Mouse (Mus musculus) adrenal gland, postnatal 10 days (tissue): ENCODE measurements around the gene Mast3. TPM values are rescaled to one million over a fixed set of nuclear protein-coding genes. Genes with fewer than 3 reads are reported as not detected.

Source experiments
- DNase-seq: peaks from one replicate; pipeline ENCODE4 v3.0.0; 2021; ENCODE audit warnings: mixed read lengths
- total RNA-seq, 2 experiments: library from RNA; stranded (reverse); gene quantifications; 2 replicates each; pipeline ENCODE4 v1.2.3; 2021

Mast3 gene
- total RNA-seq, 2 experiments from 2014 or later = 17.7 to 22.8 TPM

DNA sequence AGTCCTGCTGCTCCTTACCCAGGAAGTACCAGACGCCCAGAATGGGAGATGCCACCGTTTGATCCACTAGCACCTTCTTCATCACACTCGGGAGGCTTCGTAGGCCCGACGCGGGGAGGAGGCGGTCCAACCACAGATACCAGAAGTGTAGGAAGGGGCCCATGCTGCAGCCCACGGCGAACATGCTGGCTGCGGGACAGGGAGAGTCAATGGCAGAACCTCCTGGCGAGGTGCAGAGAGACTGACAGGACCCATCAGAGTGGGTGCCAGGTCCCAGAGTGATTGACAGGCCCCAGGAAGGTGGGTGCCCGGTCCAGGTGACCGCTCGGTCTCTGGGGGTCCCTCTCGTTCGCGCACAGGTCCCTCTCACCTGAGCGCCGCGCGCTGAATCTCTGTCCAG, 44.5 kb downstream of the Mast3 start:
- DNase-seq = no peak

DNA sequence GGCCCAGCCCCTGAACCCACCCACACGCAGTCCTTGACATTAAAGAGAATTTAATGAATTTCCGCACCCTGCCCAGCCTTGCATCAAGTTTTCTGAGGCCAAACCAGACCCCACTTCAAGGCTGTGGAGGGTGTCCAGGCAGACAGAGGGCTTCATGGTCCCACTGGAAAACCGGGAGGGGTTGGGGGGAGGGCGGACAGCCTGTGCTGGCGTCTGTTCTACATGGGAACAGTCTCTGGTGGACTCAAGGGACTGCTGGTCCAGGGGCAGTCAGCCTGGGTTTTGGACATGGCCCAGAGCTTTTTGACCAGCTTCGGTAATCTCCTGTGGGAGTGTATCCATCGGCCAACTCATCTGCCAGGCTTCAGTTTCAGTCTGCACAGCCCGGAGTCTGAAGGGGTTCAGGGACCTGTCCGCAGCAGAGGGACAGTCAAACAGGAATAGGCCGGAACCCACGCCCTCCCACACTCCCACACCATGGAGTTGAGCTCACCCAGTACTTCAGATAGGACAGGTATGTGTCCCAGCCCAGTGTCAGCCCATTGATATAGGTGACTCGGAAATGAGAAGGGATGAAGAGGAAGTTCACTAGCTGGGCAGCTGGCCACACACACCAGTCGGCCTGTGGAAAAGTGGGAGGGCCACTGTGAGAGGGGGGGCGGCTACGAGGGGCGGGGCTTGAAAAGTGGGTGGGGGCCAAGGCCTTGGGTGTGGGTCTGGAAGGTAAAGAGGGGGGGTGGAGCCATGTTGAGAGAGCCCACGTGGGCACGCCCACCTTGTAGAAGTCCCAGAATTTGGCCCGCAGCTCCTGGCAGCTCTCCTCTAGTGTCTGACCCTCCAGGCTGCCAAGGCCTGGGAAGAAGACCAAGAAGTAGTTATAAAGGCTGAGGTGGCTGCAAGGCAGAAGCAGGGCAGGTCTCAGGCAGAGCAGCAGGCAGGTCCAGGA, 46.0 kb downstream of the Mast3 start:
- DNase-seq = peak; percentile 84

DNA sequence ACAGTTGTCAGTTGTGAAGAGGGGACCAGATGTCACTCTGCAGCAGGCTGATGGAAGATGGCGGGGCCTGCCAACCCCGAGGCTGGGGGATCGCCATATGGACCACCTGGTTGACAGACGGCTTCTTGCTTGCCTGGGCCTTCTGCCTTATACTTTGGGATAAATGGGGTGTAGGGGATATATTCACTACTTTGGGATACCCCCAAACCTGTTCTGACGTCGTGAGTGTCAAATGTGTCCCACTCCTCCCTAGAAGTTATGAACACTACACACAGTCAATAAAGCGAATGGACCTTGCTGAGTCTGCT, 46.6 kb downstream of the Mast3 start:
- DNase-seq = no peak

DNA sequence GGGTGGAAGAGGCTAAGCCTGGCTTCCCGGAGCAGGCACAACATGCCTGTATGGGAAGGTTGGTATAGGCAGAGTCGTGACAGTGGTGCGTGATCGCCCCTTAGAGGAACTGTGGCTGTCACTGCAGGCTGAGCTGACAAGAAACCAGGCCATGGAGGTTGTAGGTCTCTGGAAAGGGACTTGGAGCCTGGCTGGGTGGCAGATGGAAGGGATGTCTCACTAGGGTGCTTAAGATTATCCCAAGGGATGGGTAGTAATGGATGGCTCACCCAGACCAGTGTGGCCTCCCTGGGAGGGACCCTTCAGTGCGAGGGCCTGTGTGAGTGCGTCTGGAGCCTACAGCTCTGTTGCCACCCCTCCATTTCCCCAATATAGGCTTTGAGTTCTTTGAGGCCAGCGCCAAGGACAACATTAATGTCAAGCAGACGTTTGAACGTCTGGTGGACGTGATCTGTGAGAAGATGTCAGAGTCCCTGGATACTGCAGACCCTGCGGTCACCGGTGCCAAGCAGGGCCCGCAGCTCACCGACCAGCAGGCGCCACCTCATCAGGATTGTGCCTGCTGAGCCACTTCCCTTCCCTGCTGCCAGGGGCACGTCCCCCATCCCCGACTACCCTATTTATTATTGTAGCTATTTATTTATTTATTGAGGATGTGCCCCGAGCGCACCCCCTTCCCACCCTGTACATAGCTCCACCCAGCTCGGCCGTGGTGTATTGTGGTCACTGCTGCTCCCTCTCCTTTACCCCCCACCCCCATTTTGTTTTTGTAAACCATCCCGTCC, 47.1 kb downstream of the Mast3 start:
- peak; percentile 62 for DNase-seq

DNA sequence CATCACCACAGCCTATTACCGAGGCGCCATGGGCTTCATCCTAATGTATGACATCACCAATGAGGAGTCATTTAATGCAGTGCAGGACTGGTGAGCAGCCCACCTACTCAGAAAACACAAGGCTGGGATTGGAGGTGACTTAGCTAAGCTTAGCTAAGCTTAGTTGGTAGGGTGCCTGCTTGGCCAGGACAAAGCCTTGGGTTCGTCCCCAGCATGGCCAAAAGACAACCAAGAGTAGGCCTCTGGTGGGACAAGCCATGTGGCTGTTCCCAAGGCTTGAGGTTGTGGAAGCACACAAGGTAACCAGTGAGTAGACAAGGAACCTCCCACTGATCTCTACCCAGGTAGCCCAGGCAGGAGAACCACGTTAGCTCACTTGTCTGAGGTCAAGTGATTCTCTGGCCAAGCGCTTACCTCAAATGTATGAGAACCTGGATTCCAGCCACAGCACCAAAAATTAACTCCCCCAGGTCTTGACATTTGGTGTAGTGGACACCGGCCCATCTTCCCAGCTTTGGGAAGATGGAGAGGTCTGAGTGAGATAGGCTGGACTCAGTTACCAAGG, 48.3 kb downstream of the Mast3 start:
- DNase-seq = no peak

DNA sequence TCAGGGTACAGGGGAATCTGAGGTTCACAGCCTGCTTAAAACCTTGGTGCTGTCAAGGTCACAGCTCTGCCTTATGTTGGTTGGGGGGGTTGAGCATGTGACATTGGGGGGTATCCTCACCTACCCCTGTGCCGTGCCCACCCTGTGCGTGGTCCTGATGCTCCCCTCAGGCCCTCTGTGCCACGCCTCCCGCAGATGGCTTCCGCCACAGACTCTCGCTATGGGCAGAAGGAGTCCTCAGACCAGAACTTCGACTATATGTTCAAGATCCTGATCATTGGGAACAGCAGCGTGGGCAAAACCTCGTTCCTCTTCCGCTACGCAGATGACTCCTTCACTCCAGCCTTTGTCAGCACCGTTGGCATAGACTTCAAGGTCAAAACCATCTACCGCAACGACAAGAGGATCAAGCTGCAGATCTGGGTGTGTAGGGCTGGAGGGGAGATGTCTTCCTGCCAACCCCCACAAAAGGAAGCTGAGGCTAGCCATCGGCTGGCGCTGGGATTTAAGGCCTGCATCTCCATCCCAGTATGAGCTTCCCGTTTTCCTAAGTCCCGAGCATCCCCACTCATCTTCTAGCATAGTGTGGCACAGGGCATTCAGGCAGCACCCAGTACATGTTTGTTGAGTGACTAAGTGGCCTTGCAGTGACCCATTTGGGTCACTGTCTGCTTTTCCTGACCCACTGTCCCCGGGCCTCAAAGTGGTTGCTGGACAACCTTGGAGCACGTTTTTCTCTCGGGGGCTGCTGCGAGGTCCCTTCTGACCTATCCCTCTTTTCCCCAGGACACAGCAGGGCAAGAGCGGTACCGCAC, 49.0 kb downstream of the Mast3 start:
- DNase-seq = peak; percentile 46

DNA sequence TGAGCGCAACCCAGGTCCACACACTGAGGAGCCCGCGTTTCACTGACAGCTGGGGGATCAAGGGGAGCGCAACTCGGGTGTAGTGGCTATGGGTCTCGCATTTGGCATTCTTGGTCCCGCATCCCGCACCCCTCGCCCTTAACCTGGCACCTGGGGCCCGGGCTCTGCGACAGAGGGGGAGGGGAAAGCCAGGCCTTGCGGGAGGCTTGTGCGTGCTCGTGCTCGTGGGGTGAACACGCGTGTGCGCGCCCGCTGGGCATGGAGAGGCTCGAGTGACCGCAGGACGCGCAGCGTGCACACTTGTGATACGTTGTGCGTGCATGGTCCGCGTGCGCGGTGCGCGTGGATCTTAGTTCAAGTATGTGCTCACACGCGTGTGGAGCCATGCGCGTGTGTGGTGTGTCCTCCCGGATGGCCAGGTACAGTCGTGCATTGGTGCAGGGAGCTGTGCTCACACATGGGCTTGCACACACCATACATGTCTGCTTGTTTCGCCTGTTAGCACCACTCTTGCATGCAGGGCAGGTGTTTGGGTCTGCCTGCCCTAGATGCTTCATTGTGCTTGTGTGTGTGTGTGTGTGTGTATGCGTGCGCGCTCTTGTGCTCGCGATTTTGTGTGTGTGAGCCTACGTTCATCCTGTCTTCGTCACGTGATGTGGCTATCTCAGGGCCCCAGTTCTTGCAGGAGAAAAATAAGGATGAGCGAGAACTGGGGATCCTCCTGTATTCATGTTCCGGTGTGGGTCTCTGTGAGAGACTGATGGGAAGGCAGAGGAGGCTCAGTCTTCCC, 49.8 kb downstream of the Mast3 start:
- peak; percentile 76 for DNase-seq

DNA sequence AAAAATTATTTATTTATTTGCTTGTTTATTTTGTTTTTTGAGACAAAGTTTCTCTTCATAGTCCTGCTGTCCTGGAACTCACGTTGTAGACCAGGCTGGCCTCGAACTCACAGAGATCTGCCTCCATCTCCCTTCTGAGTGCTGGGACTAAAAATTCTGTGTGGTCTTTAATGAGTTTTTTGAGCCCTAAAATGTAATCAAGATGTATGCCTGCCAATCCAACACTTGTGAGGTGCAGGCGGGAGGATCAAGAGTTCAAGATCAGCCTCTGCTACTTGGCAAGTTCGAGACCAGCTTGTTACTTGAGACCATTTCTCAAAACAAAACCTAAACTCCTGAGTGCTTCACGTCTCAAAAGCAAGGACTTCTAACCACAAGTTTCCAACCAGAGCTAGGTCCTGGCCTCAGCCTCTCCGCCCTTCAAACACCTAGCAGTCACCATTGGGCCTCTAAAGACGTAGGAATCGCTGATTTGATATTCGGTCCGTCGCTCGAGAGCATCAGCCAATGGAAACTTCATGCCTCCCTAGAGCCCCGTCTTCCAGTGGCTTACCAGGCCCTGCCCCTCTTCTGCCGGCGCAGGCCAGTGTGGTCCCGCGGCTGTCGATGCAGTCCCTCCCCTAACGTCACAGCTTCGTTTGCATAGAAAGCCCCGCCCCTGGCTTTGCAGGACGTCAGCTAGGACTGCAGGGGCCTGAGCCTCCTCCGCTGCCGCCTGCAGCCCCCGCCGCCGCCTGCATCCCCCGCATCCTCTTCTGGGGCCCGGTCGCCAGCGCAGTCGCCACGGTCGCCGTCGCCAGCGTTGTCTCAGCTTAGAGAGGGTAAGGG, 50.6 kb downstream of the Mast3 start, which contains the start of gene Rab3a:
Gene Rab3a, plus strand, starts transcription at position 637 of the 828 bp plus-strand sequence.
- peak; percentile 97 for DNase-seq

DNA sequence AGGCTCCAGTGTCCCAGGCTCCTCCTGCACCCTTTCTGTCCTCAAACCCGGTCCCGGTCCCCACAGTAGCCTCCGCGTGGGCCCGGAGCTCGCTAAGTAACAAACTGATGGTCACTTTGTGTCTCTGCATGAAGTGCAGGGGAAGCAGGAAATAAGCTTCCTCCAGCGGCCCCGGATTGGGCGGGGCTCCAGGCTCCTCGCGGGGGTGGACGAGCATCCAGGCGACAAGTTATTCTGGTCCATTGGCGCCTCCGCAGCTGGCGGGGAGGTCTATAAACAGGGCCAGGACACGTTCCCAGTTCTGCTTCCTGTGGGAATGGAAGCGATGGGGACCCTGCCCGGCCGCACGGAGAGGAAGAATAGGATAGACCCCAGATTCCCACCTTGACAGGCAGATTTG, 51.7 kb downstream of the Mast3 start:
- DNase-seq = peak; percentile 87

DNA sequence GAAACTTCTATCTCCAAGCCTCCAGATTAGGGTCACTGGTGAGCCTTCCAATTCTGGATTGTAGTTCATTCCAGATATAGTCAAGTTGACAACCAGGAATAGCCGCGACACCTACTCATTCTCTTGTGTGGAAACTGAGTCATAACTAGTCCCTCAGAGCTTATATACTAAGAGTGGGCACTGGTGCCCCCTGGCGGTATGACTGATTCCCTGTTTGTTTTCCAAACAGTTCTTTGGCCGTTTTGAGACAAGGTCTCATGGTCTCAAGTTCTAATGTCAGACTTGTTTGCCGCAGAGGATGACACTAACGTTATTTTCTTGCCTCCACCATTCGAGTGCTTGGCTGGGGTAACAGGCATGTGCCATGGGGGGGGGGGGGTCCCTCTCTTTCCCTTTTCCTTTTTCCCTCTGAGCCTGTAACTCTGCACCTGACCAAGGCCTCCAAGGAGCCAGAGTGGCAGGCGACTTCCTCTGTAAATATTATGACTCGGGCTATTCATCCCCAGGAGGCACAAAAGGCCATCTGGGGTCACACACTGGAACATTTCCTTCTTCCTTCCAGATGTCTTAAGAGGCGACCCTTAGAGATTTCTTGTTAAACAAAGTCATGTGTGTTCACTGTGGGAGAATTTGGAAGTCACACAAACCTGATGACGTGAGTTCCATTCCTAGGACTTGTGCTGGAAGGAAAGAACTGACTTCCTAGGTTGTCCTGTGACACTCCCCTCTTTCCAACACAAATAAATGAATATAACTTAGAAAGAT, 52.7 kb downstream of the Mast3 start:
- peak; percentile 89 for DNase-seq

DNA sequence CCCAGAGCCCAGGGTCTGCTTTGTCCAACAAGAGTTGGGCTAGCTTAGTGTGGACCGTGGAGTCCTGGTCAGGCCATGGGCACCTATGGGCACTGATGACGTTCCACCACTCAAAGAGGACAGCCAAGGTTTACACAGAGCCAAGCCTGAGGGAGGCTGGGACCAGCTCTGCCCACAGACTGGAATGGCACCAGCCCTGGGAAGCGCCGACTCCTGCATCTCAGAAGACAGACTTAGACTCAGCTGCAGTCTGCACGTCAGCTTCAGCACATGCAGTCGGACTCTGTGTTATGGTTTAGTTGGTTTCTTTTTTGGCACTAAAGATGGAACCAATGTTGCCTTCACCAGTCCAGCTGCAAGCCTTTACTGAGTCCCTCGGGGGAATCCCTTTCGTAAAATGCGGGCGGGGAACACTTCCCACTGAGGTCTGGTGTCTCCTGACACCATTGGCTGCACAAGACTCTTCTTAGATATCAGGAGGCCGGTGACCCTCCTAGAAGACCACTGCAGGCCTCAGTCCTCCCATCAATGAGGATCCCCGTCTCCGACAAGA, 54.6 kb downstream of the Mast3 start:
- DNase-seq = no peak

DNA sequence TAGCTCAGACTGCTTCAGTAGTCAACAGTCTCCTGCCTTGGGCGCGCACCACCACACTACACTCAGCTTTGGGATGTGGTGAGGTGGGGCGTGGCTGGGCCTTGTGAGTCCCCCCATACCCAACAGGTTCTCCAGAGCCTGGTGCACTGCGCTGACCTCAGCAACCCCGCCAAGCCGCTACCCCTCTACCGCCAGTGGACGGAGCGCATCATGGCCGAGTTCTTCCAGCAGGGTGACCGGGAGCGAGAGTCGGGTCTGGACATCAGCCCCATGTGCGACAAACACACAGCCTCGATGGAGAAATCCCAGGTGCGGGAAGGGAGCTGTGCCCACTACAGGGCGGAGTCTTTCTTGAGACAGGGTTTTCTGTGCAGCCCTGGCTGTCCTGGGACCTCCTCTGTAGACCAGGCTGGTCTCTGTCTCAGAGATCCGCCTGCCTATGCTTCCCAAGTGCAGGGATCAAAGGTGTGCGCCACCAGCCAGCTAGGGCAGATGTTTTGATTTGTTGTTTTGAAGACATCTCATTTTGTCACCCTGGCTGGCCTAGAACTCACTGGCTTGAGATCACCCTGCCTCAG, 55.7 kb downstream of the Mast3 start:
- no peak for DNase-seq

DNA sequence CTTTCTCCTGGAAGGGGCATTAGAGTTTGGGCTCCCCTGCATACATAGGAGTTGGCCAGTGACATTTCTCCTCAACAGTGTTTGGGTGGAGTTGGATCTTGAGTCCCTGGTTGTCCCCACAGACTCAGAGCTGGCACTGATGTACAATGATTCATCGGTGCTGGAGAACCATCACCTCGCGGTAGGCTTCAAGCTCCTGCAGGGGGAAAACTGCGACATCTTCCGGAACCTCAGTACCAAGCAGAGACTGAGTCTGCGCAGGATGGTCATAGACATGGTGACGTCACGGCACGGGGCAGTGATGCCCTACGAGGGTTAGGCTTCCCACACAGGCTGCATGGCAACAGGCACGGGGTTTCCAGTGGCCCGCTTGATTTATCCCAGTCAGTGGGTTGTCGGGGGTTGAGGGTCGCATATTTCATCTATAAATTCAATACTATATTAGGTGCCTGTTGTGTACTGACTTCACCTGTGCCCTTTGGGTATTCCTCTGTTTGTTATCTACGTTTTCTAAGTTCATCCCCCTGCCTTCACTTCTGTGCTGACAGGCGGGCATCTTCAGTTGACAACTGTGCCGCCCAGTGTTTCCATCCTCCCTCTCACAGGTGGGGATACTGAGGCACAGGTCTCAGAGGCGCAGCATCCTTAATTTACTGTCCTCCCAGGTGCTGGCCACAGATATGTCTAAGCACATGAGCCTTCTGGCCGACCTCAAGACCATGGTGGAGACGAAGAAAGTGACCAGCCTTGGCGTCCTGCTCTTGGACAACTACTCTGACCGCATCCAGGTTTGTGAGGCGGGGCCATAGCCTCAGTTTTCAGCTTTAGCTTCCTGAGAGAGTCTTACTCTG, 56.4 kb downstream of the Mast3 start:
- DNase-seq = no peak

DNA sequence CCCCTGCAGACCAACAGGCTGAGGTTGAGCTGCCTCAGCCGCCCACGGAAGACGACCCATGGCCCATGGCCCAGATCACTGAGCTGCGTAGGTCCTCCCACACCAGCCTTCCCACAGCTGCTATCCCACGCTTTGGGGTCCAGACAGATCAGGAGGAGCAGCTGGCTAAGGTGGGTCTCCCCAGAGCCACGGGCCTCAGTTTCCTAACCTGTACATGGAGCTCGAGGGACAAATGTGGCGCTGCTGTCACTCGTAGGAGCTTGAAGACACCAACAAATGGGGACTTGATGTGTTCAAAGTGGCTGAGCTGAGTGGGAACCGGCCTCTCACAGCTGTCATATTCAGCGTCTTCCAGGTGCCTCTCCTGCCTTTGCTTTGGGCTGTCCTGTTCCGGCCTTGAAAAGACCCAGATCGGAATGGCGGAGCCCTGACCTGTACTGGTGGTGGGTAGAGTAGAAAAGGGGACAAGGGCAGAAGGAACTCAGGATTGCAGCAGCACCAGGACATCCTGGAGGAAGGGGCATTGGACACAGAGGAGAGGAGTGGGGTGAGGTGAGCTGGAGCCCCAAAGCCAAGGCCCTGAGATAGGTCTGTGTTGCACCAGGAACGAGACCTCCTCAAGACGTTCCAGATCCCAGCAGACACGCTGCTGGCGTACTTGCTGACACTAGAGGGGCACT, 57.5 kb downstream of the Mast3 start:
- no peak for DNase-seq

DNA sequence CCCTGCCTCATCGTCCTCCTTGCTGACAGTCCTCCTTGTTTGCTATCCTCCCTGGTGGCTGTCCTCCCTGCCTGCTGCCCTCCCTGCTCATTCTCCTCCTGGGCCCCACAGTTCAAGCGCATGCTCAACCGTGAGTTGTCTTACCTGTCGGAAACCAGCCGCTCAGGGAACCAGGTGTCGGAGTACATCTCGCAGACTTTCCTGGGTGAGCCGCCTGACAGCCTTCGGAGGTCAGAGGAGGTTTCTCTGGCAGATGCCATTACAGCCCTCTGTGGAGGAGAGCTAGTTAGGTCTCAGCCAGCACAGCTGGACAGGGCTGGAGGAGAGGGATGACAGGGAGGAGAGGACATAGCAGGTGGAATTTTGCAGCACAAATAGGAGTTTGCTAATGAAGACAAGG, 58.2 kb downstream of the Mast3 start:
- DNase-seq = no peak

DNA sequence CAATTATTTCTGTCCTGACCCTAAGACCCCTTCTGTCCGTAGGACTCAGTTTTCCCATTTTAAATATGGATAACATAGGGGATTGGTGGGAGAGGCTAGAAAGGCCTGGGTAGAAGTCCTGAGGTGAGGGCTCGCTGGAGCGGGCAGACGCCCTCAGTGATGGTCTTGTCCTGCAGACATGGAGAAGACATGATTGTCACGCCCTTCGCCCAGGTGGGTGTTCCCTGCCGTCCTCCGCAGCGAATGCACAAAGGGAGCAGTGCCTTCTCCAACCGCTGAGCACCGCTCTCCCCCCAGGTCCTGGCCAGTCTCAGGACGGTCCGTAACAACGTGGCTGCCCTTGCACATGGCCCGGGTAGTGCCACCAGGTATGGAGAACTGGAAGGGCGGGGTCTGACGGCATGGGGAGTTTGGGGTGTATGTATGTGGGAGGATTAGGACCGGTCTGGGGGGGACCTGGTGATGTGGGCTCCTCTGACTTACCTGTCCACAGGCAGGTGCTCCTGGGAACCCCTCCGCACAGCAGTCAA, 59.1 kb downstream of the Mast3 start:
- no peak for DNase-seq

DNA sequence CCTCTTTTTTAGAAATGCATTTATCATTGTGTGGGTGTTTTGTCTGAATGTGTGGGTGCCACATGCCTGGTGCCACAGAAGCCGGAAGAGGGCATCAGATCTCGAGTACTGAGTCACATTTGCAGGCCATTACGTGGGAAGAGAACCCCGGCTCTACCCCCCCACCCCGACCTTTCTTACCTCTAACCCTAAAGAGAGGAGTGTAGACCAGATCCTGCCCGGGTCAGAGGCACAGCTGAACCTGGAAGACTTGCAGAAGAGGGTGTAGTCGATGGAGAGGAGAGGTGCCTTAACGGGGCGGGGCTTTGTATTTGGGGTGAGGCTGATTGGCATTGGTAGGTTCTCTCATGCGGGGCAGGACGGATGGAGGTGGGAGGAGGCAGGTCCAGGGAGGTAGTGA, 60.0 kb downstream of the Mast3 start:
- DNase-seq = no peak
